Mouse (Mus musculus): ENCODE data around the gene Sult1b1.

GRCm38 (mm10) chr5:87562966-87563365 lies 25.0 kb upstream of the Sult1b1 start:
- TF ChIP-seq FLI1 (IDR thresholded peaks at IDR 0.05; ENCODE audit: low read length) = no peak
- TF ChIP-seq GATA1 (IDR thresholded peaks at IDR 0.05; ENCODE audit: borderline replicate concordance, low read length) = no peak

Data from megakaryocyte, embryonic 14.5 days (primary cell).